Mouse (Mus musculus) ES-Bruce4 (cell line): ENCODE results near the gene Zfp90.
"Not testable (repeated sequence)": the region's sequence is repeated elsewhere in the genome, so short reads cannot be mapped to it uniquely, and the experiment has no call there.

Source experiments
- CTCF ChIP-seq: IDR thresholded peaks from one replicate; pipeline ENCODE4 v1.8.1; 2011; ENCODE audit warnings: low read depth, low read length
- POLR2A ChIP-seq: IDR thresholded peaks from one replicate; pipeline ENCODE4 v1.8.1; 2011; ENCODE audit warnings: low read length; ENCODE audit not compliant: insufficient read depth

DNA sequence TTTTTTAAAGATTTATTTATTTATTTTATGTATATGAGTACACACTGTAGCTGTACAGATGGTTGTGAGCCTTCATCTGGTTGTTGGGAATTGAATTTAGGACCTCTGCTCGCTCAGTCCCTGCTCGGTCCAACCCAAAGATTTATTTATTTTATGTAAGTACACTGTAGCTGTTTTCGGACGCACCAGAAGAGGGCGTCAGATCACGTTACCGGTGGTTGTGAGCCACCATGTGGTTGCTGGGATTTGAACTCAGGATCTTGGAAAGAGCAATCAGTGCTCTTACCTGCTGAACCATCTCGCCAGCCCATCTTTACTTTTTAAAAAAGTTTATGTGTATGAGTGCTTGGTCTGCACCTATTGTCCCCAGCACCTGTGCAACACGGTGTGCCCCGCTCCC, 16.8 kb downstream of the Zfp90 start:
- TF ChIP-seq CTCF, result peak; percentile 55
- not testable (repeated sequence) for TF ChIP-seq POLR2A
